Mouse (Mus musculus): ENCODE measurements around the gene Ccdc141. TPM values are rescaled to one million over a fixed set of nuclear protein-coding genes. Genes with fewer than 3 reads are reported as not detected.
"Not testable (repeated sequence)": the region's sequence is repeated elsewhere in the genome, so short reads cannot be mapped to it uniquely, and the experiment has no call there.

The Ccdc141 gene
- polyA plus RNA-seq, 1 experiment from 2014 or later, result 5.5 TPM

GRCm38 (mm10) chr2:77017735-77018134 is 152.7 kb downstream of the Ccdc141 start:
- no peak for ATAC-seq (ENCODE audit: low FRiP score)

GRCm38 (mm10) chr2:77013449-77013848 is 157.0 kb downstream of the Ccdc141 start:
- not testable (repeated sequence) for ATAC-seq (ENCODE audit: low FRiP score); H3K4me2 ChIP-seq (replicated peaks; ENCODE audit: low read depth, low read length); H3K4me1 ChIP-seq (replicated peaks; ENCODE audit: control insufficient read depth, insufficient read depth, low read length); H3K9ac ChIP-seq (ENCODE audit: low read depth, low read length); H3K27ac ChIP-seq (ENCODE audit: low read depth, low read length); H3K4me3 ChIP-seq (ENCODE audit: low read depth, low read length); H3K36me3 ChIP-seq (ENCODE audit: control insufficient read depth, insufficient read depth, low read length); H3K27me3 ChIP-seq (ENCODE audit: control insufficient read depth, insufficient read depth, low read length); H3K9me3 ChIP-seq (ENCODE audit: control insufficient read depth, low read length); DNase-seq (ENCODE audit: low spot score)
- WGBS, result 94% methylated on average over 6 of the region's 6 CpGs

More at GRCm38 (mm10) chr2:77017735-77018134, 152.7 kb downstream of the Ccdc141 start:
- Histone ChIP-seq H3K4me3 (ENCODE audit: low read depth, low read length) (no peak overlapping the region), H3K36me3 (ENCODE audit: control insufficient read depth, insufficient read depth, low read length) (no peaks in the 10 kb centered on the region), H3K9me3 (ENCODE audit: control insufficient read depth, low read length) (no peaks in the 10 kb centered on the region), H3K27me3 (ENCODE audit: control insufficient read depth, insufficient read depth, low read length) (no peaks in the 10 kb centered on the region), H3K4me2 (replicated peaks; ENCODE audit: low read depth, low read length) (no peak overlapping the region), H3K27ac (ENCODE audit: low read depth, low read length) (no peak overlapping the region), H3K4me1 (replicated peaks; ENCODE audit: control insufficient read depth, insufficient read depth, low read length) (no peaks in the 10 kb centered on the region), H3K9ac (ENCODE audit: low read depth, low read length) (no peak overlapping the region)
- DNase-seq (ENCODE audit: low spot score), result no peak
- 76% methylated on average over 4 of the region's 4 CpGs for WGBS

GRCm38 (mm10) chr2:77011981-77012380 is 158.5 kb downstream of the Ccdc141 start:
- no peaks in the 10 kb centered on the region for H3K36me3 ChIP-seq (ENCODE audit: control insufficient read depth, insufficient read depth, low read length)

GRCm38 (mm10) chr2:77007015-77007414 is 163.4 kb downstream of the Ccdc141 start:
- no peaks in the 10 kb centered on the region for H3K9me3 ChIP-seq (ENCODE audit: control insufficient read depth, low read length)
- DNase-seq (ENCODE audit: low spot score), result no peak
- ATAC-seq (ENCODE audit: low FRiP score), result no peak
- no peak overlapping the region for H3K4me3 ChIP-seq (ENCODE audit: low read depth, low read length)
- H3K27me3 ChIP-seq (ENCODE audit: control insufficient read depth, insufficient read depth, low read length), result no peaks in the 10 kb centered on the region
- H3K27ac ChIP-seq (ENCODE audit: low read depth, low read length), result no peak overlapping the region
- H3K9ac ChIP-seq (ENCODE audit: low read depth, low read length), result no peak overlapping the region
- no peaks in the 10 kb centered on the region for H3K36me3 ChIP-seq (ENCODE audit: control insufficient read depth, insufficient read depth, low read length)
- no peaks in the 10 kb centered on the region for H3K4me1 ChIP-seq (replicated peaks; ENCODE audit: control insufficient read depth, insufficient read depth, low read length)
- 72% methylated on average over 7 of the region's 7 CpGs for WGBS
- no peak overlapping the region for H3K4me2 ChIP-seq (replicated peaks; ENCODE audit: low read depth, low read length)

More at GRCm38 (mm10) chr2:77011981-77012380, 158.5 kb downstream of the Ccdc141 start:
- Histone ChIP-seq H3K4me2 (replicated peaks; ENCODE audit: low read depth, low read length) (no peak overlapping the region), H3K4me1 (replicated peaks; ENCODE audit: control insufficient read depth, insufficient read depth, low read length) (no peaks in the 10 kb centered on the region), H3K27me3 (ENCODE audit: control insufficient read depth, insufficient read depth, low read length) (no peaks in the 10 kb centered on the region), H3K4me3 (ENCODE audit: low read depth, low read length) (no peak overlapping the region), H3K9me3 (ENCODE audit: control insufficient read depth, low read length) (no peaks in the 10 kb centered on the region), H3K9ac (ENCODE audit: low read depth, low read length) (no peak overlapping the region), H3K27ac (ENCODE audit: low read depth, low read length) (no peak overlapping the region)
- WGBS, result 64% methylated on average over 5 of the region's 5 CpGs
- no peak for ATAC-seq (ENCODE audit: low FRiP score)
- no peak for DNase-seq (ENCODE audit: low spot score)

GRCm38 (mm10) chr2:77003148-77003547 is 167.3 kb downstream of the Ccdc141 start:
- ATAC-seq (ENCODE audit: low FRiP score) (no peak), DNase-seq (ENCODE audit: low spot score) (no peak)
- Histone ChIP-seq H3K9ac (ENCODE audit: low read depth, low read length) (no peak overlapping the region), H3K4me3 (ENCODE audit: low read depth, low read length) (no peak overlapping the region), H3K9me3 (ENCODE audit: control insufficient read depth, low read length) (no peaks in the 10 kb centered on the region), H3K27ac (ENCODE audit: low read depth, low read length) (no peak overlapping the region), H3K27me3 (ENCODE audit: control insufficient read depth, insufficient read depth, low read length) (no peaks in the 10 kb centered on the region), H3K36me3 (ENCODE audit: control insufficient read depth, insufficient read depth, low read length) (no peaks in the 10 kb centered on the region), H3K4me1 (replicated peaks; ENCODE audit: control insufficient read depth, insufficient read depth, low read length) (no peaks in the 10 kb centered on the region), H3K4me2 (replicated peaks; ENCODE audit: low read depth, low read length) (no peak overlapping the region)
- WGBS, result 77% methylated on average over 2 of the region's 2 CpGs

GRCm38 (mm10) chr2:76998351-76998750 is 172.1 kb downstream of the Ccdc141 start:
- Histone ChIP-seq H3K9me3 (ENCODE audit: control insufficient read depth, low read length) (no peaks in the 10 kb centered on the region), H3K4me3 (ENCODE audit: low read depth, low read length) (no peak overlapping the region), H3K4me2 (replicated peaks; ENCODE audit: low read depth, low read length) (no peak overlapping the region), H3K27me3 (ENCODE audit: control insufficient read depth, insufficient read depth, low read length) (no peaks in the 10 kb centered on the region), H3K9ac (ENCODE audit: low read depth, low read length) (no peak overlapping the region), H3K36me3 (ENCODE audit: control insufficient read depth, insufficient read depth, low read length) (no peaks in the 10 kb centered on the region), H3K4me1 (replicated peaks; ENCODE audit: control insufficient read depth, insufficient read depth, low read length) (no peaks in the 10 kb centered on the region), H3K27ac (ENCODE audit: low read depth, low read length) (no peak overlapping the region)
- WGBS, result 77% methylated on average over 5 of the region's 5 CpGs
- DNase-seq (ENCODE audit: low spot score) (no peak), ATAC-seq (ENCODE audit: low FRiP score) (no peak)

- no peaks in the 10 kb centered on the region for H3K36me3 ChIP-seq (ENCODE audit: control insufficient read depth, insufficient read depth, low read length)
- WGBS, result 84% methylated on average over 5 of the region's 5 CpGs
- H3K4me3 ChIP-seq (ENCODE audit: low read depth, low read length), result no peak overlapping the region
- no peak overlapping the region for H3K27ac ChIP-seq (ENCODE audit: low read depth, low read length)
- H3K9me3 ChIP-seq (ENCODE audit: control insufficient read depth, low read length), result no peaks in the 10 kb centered on the region
- no peak overlapping the region for H3K9ac ChIP-seq (ENCODE audit: low read depth, low read length)
- no peak overlapping the region for H3K4me2 ChIP-seq (replicated peaks; ENCODE audit: low read depth, low read length)
- no peak for ATAC-seq (ENCODE audit: low FRiP score)
- H3K27me3 ChIP-seq (ENCODE audit: control insufficient read depth, insufficient read depth, low read length), result no peaks in the 10 kb centered on the region
- no peak for DNase-seq (ENCODE audit: low spot score)
- no peaks in the 10 kb centered on the region for H3K4me1 ChIP-seq (replicated peaks; ENCODE audit: control insufficient read depth, insufficient read depth, low read length)
These were observed 177.8 kb downstream of the Ccdc141 start for GRCm38 (mm10) chr2:76992493-76993201.

- Histone ChIP-seq H3K4me3 (ENCODE audit: low read depth, low read length) (no peak overlapping the region), H3K27me3 (ENCODE audit: control insufficient read depth, insufficient read depth, low read length) (no peaks in the 10 kb centered on the region), H3K36me3 (ENCODE audit: control insufficient read depth, insufficient read depth, low read length) (no peaks in the 10 kb centered on the region), H3K27ac (ENCODE audit: low read depth, low read length) (no peak overlapping the region), H3K4me1 (replicated peaks; ENCODE audit: control insufficient read depth, insufficient read depth, low read length) (no peaks in the 10 kb centered on the region), H3K9me3 (ENCODE audit: control insufficient read depth, low read length) (no peaks in the 10 kb centered on the region), H3K4me2 (replicated peaks; ENCODE audit: low read depth, low read length) (no peak overlapping the region), H3K9ac (ENCODE audit: low read depth, low read length) (no peak overlapping the region)
- 88% methylated on average over 4 of the region's 4 CpGs for WGBS
- ATAC-seq (ENCODE audit: low FRiP score), result no peak
- no peak for DNase-seq (ENCODE audit: low spot score)
These were observed 183.1 kb downstream of the Ccdc141 start for GRCm38 (mm10) chr2:76987317-76987716.

- H3K9me3 ChIP-seq (ENCODE audit: control insufficient read depth, low read length), result no peaks in the 10 kb centered on the region
- H3K4me3 ChIP-seq (ENCODE audit: low read depth, low read length), result no peak overlapping the region
- no peaks in the 10 kb centered on the region for H3K27me3 ChIP-seq (ENCODE audit: control insufficient read depth, insufficient read depth, low read length)
- no peaks in the 10 kb centered on the region for H3K4me1 ChIP-seq (replicated peaks; ENCODE audit: control insufficient read depth, insufficient read depth, low read length)
- WGBS, result 88% methylated on average over 5 of the region's 5 CpGs
- ATAC-seq (ENCODE audit: low FRiP score) (no peak), DNase-seq (ENCODE audit: low spot score) (no peak)
- H3K27ac ChIP-seq (ENCODE audit: low read depth, low read length), result no peak overlapping the region
- no peaks in the 10 kb centered on the region for H3K36me3 ChIP-seq (ENCODE audit: control insufficient read depth, insufficient read depth, low read length)
- no peak overlapping the region for H3K9ac ChIP-seq (ENCODE audit: low read depth, low read length)
- no peak overlapping the region for H3K4me2 ChIP-seq (replicated peaks; ENCODE audit: low read depth, low read length)
These were observed 186.1 kb downstream of the Ccdc141 start for GRCm38 (mm10) chr2:76984384-76984783.

All from hindbrain, embryonic 11.5 days (tissue).